Mouse (Mus musculus) lung, embryonic 14.5 days (tissue): ENCODE measurements around the gene Letm1. TPM values are rescaled to one million over a fixed set of nuclear protein-coding genes. Genes with fewer than 3 reads are reported as not detected.

ENCODE experiments used
- ATAC-seq: fragments of 200-750 bp; cut with Nextera tagmentation; 2 replicates; pipeline ENCODE4 v1.8.0; 2017; ENCODE audit warnings: mild to moderate bottlenecking, moderate TSS enrichment, moderate library complexity; ENCODE audit not compliant: insufficient read depth
- DNase-seq: peaks from one replicate; pipeline ENCODE4 v3.0.0-alpha.2; 2015
- H3K27ac ChIP-seq: fragments of 300-500 bp; sonication (generic); 2 replicates; pipeline ENCODE4 v1.5.1; 2014; ENCODE audit warnings: low read depth, mild to moderate bottlenecking, moderate library complexity
- H3K27me3 ChIP-seq: fragments of 300-500 bp; sonication (generic); 2 replicates; pipeline ENCODE4 v1.6.1; 2014; ENCODE audit warnings: low read length, control low read depth; ENCODE audit not compliant: insufficient read depth
- H3K36me3 ChIP-seq: fragments of 300-500 bp; sonication (generic); 2 replicates; pipeline ENCODE4 v1.6.1; 2014; ENCODE audit warnings: control low read depth; ENCODE audit not compliant: insufficient read depth
- H3K4me1 ChIP-seq: fragments of 300-500 bp; sonication (generic); 2 replicates; pipeline ENCODE4 v1.6.1; 2014; ENCODE audit warnings: antibody characterized with exemption, control low read depth; ENCODE audit not compliant: insufficient read depth
- H3K4me2 ChIP-seq: fragments of 300-500 bp; sonication (generic); 2 replicates; pipeline ENCODE4 v1.6.1; 2014; ENCODE audit warnings: mild to moderate bottlenecking
- H3K4me3 ChIP-seq: fragments of 300-500 bp; sonication (generic); 2 replicates; pipeline ENCODE4 v1.5.1; 2014; ENCODE audit warnings: low read depth, low read length
- H3K9ac ChIP-seq: fragments of 300-500 bp; sonication (generic); 2 replicates; pipeline ENCODE4 v1.6.1; 2014
- H3K9me3 ChIP-seq: fragments of 300-500 bp; sonication (generic); 2 replicates; pipeline ENCODE4 v1.6.1; 2016; ENCODE audit warnings: low read depth, low read length, control low read depth
- CTCF ChIP-seq: IDR thresholded peaks from 2 replicates; pipeline ENCODE4 v1.5.1; 2016; ENCODE audit warnings: antibody characterized with exemption, low read depth
- WGBS: fragments of 180-500 bp; shearing (Covaris S2); extraction: QIAGEN DNeasy Blood & Tissue Kit; methylation state at CpG from one replicate; pipeline ENCODE4 v1.1.7; 2014; 5-methylcytosine and 5-hydroxymethylcytosine counted together
- polyA plus RNA-seq: library from polyadenylated mRNA; unstranded; fragments of >200 nt; fragmentation: Nextera tagmentation; extraction: Ambion mirVana; gene quantifications from 2 replicates; pipeline ENCODE4 v1.2.1, GENCODE M21; 2014

Letm1 gene
- polyA plus RNA-seq, 1 experiment from 2014 or later: 53.7 TPM

DNA sequence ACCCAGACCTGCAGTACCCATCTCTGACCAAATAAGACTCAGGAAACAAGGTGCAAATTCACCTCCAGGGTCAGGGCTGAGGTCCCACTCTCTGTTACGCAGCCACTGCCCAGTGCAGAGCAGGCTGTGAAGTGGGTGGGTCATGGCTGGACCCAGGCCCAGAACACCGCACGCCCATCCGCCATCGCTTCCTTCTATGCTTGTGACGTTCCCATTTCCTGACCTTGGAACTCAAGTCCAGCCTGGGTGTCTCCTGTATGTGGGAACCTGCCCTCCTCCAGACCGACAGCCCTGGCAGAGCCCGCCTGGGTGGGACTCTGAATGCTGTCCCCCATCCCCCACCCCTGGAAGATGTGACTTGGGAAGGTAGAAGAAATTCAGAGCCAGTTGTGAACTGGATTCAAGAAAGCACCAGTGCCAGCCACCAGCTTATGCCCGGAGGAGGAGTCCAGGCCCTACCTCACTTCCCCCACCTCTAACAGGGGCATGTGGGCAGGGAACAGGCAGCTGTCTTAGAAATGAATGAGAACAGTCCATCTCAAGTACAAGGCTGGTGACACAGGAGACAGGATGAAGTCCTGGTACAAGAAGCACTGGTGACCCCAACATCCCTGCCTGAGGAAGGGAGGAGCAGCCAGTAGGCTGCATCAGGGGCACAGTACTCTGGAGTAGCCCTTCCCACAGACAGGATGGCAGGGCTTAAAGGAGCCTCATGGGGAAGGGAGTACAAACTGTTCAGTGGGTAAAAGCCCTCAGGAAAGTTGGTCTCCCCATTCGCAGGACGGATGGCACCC lies 92.6 kb downstream of the Letm1 start:
- Histone ChIP-seq H3K9ac (no peak overlapping the region), H3K4me2 (no peak overlapping the region), H3K27ac (no peak overlapping the region), H3K4me3 (no peak overlapping the region), H3K4me1 (peaks cover 39% of the 10 kb centered on the region), H3K9me3 (no peaks in the 10 kb centered on the region), H3K27me3 (0 out of 2 replicates have a peak, but pooled peaks cover 2% of the 10 kb centered on the region), H3K36me3 (no peaks in the 10 kb centered on the region)
- DNase-seq (no peak), ATAC-seq (peak; percentile 22; the same call in 1 of the 2 replicates)
- no peak for TF ChIP-seq CTCF
- 69% methylated on average over 11 of the region's 11 CpGs for WGBS

Other genes with a start within 250 kb of the Letm1 start
- gene Fam53a, start 153.2 kb downstream of the Letm1 start, polyA plus RNA-seq: 63.5 and 64.4 TPM in 2 replicates
- gene Gm9903, start 152.9 kb downstream of the Letm1 start, polyA plus RNA-seq: 0.26 and 0.31 TPM in 2 replicates
- gene Slbp, start 130.2 kb downstream of the Letm1 start, polyA plus RNA-seq: 265 and 275 TPM in 2 replicates
- 254 and 261 TPM in 2 replicates for gene Tacc3, start 124.7 kb downstream of the Letm1 start, polyA plus RNA-seq
- gene Tmem129, start 124.4 kb downstream of the Letm1 start, polyA plus RNA-seq: 38.3 and 39.7 TPM in 2 replicates
- gene Fgfr3, start 61.1 kb downstream of the Letm1 start, polyA plus RNA-seq: 51.0 and 52.5 TPM in 2 replicates
- gene Nsd2, start 37.9 kb upstream of the Letm1 start, polyA plus RNA-seq: 70.1 and 77.4 TPM in 2 replicates
- 63.4 and 64.0 TPM in 2 replicates for gene Nelfa, start 153.6 kb upstream of the Letm1 start, polyA plus RNA-seq
- 57.5 and 61.1 TPM in 2 replicates for gene Gm1673, start 200.6 kb upstream of the Letm1 start, polyA plus RNA-seq
- gene Nat8l, start 213.2 kb upstream of the Letm1 start, polyA plus RNA-seq: 0.09 and 0.13 TPM in 2 replicates